Mouse (Mus musculus) forebrain, embryonic 11.5 days (tissue): ENCODE measurements around the gene Olfr1370. TPM values are rescaled to one million over a fixed set of nuclear protein-coding genes. Genes with fewer than 3 reads are reported as not detected.
"Not testable (repeated sequence)": the region's sequence is repeated elsewhere in the genome, so short reads cannot be mapped to it uniquely, and the experiment has no call there.

ENCODE experiments used
- ATAC-seq: fragments of 200-750 bp; cut with Nextera tagmentation; replicated peaks from 2 replicates; pipeline ENCODE4 v1.8.0; 2017; ENCODE audit warnings: moderate TSS enrichment; ENCODE audit not compliant: low FRiP score
- DNase-seq: peaks from one replicate; pipeline ENCODE4 v3.0.0-alpha.2; 2017; ENCODE audit warnings: low spot score
- H3K27ac ChIP-seq: fragments of 300-500 bp; sonication (generic); 2 replicates; pipeline ENCODE4 v1.5.1; 2014; ENCODE audit warnings: low read depth, low read length
- H3K27me3 ChIP-seq: fragments of 300-500 bp; sonication (generic); 2 replicates; pipeline ENCODE4 v1.6.1; 2014; ENCODE audit warnings: mild to moderate bottlenecking, low read length, mixed read lengths; ENCODE audit not compliant: control insufficient read depth, insufficient read depth
- H3K36me3 ChIP-seq: fragments of 300-500 bp; sonication (generic); 2 replicates; pipeline ENCODE4 v1.6.1; 2014; ENCODE audit warnings: mild to moderate bottlenecking, low read length, moderate library complexity, mixed read lengths; ENCODE audit not compliant: control insufficient read depth, insufficient read depth
- H3K4me1 ChIP-seq: fragments of 300-500 bp; sonication (generic); replicated peaks from 2 replicates; pipeline ENCODE4 v1.6.1; 2014; ENCODE audit warnings: low read length, mixed read lengths; ENCODE audit not compliant: control insufficient read depth, insufficient read depth
- H3K4me2 ChIP-seq: fragments of 300-500 bp; sonication (generic); 2 replicates; pipeline ENCODE4 v1.6.1; 2014; ENCODE audit warnings: low read depth, mild to moderate bottlenecking, low read length, moderate library complexity, mixed read lengths; ENCODE audit not compliant: severe bottlenecking
- H3K4me3 ChIP-seq: fragments of 300-500 bp; sonication (generic); 2 replicates; pipeline ENCODE4 v1.5.1; 2014; ENCODE audit warnings: low read depth, low read length
- H3K9ac ChIP-seq: fragments of 300-500 bp; sonication (generic); 2 replicates; pipeline ENCODE4 v1.6.1; 2014; ENCODE audit warnings: low read length
- H3K9me3 ChIP-seq: fragments of 300-500 bp; sonication (generic); 2 replicates; pipeline ENCODE4 v1.6.1; 2016; ENCODE audit warnings: low read length, mixed read lengths; ENCODE audit not compliant: control insufficient read depth
- WGBS: fragments of 180-500 bp; shearing (Covaris S2); extraction: QIAGEN DNeasy Blood & Tissue Kit; methylation state at CpG from one replicate; pipeline ENCODE4 v1.1.7; 2014; 5-methylcytosine and 5-hydroxymethylcytosine counted together
- polyA plus RNA-seq: library from polyadenylated mRNA; unstranded; fragments of >200 nt; fragmentation: Nextera tagmentation; extraction: Ambion mirVana; gene quantifications from 2 replicates; pipeline ENCODE4 v1.2.1, GENCODE M21; 2014

The Olfr1370 gene
- polyA plus RNA-seq: not detected in 2 replicates

DNA sequence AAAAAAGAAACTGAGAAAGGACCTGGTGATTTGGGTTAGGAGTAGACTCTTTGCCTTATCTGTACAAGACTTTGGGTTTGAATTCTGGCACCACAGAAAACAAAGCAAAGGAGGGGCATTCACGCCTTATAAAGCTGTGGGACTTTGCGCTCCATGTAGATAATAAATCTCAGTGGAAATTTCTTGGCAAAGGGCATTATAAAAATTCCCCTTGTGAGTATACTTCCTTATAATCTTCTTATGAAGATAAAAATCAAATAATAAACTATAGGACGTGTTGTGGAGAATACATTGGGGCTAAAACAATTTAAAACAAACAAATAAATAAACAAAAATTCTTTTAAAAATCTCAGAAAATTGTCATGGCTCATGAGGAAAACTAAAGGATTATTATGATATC, at the start of gene Olfr1370:
Gene Olfr1370, minus strand, starts transcription at position 101 of the 400 bp plus-strand sequence.
- Histone ChIP-seq H3K9ac (no peak within 1 kb of the TSS), H3K9me3 (no peaks in the 10 kb centered on the region), H3K36me3 (no peaks in the 10 kb centered on the region), H3K27ac (no peak within 1 kb of the TSS), H3K4me3 (no peak within 1 kb of the TSS), H3K27me3 (no peaks in the 10 kb centered on the region), H3K4me1 (no peaks in the 10 kb centered on the region), H3K4me2 (no peak within 1 kb of the TSS)
- ATAC-seq: no peak
- WGBS: 84% methylated on average over 3 of the region's 3 CpGs
- DNase-seq: no peak

DNA sequence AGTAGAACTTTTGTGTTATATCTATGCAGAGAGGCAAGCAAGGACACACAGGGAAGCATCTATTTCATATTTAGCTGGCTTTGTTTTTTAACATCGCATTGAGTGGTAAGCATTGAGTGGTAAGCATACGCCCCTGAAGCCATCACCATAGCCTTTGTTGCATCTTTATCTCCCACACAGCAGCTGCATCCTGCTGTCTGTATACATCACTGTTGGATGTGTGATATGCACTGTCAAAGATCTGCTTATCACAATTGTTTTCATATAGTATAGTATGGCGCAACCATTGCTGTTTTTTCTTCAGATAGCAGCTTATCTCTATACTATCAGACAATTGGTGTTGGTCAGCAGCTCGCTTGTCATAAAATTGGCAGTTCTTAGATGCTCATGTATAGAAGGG, 39.4 kb upstream of the Olfr1370 start:
- H3K9ac ChIP-seq: no peak overlapping the region
- 88% methylated on average over 4 of the region's 4 CpGs for WGBS

DNA sequence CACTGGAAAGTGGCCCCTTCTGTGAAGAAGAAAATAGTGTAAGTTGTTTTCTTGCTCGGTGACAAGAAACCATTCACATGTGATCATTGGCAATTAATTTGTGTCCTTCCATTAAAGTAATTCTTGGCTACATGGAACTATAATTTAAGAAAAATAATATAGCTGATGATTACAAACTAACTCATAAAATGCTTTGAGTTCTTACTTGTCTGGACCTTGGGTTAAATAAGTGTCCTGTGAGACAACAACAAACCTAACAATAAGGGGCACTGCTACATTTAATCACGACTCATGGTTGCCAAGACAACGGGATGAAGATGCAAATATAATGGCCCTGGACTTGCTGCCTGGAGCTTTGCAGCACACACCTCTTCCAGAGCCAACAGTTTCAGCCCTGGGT, 36.4 kb upstream of the Olfr1370 start, which contains the start of gene Olfr1369-ps1:
Gene Olfr1369-ps1, plus strand, starts transcription at position 301 of the 400 bp plus-strand sequence.
- not testable (repeated sequence) for H3K9me3 ChIP-seq, H3K4me1 ChIP-seq, H3K27me3 ChIP-seq, H3K27ac ChIP-seq, ATAC-seq, H3K4me2 ChIP-seq, H3K36me3 ChIP-seq, DNase-seq, H3K9ac ChIP-seq, H3K4me3 ChIP-seq
- 69% methylated on average over 3 of the region's 3 CpGs for WGBS

More for the DNA sequence above, 39.4 kb upstream of the Olfr1370 start:
- no peaks in the 10 kb centered on the region for H3K4me1 ChIP-seq
- no peak overlapping the region for H3K4me3 ChIP-seq
- no peaks in the 10 kb centered on the region for H3K36me3 ChIP-seq
- H3K9me3 ChIP-seq: no peaks in the 10 kb centered on the region
- ATAC-seq: no peak
- H3K27me3 ChIP-seq: no peaks in the 10 kb centered on the region
- DNase-seq: no peak
- H3K4me2 ChIP-seq: no peak overlapping the region
- no peak overlapping the region for H3K27ac ChIP-seq

DNA sequence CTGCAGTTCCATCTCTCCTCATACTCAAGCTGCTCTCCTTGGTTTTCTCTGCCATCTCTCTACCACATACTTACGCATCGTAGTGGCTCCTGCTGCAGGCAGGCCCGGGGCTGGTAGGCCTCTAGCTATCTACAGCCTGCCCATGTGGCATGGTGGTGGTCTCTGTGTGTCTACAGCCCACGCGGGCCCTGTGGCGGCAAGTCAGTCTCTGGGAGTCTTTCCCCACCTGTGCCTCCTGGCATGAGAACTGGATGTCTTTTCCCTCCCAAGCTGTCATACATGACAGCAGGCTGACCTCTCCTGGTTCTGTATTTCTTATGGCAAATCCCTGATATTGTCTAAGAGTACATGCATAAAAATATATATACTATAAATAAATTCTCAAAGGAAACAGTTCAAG, 35.7 kb upstream of the Olfr1370 start:
- Histone ChIP-seq H3K4me1 (no peaks in the 10 kb centered on the region), H3K9ac (no peak overlapping the region), H3K9me3 (no peaks in the 10 kb centered on the region), H3K4me3 (no peak overlapping the region), H3K36me3 (no peaks in the 10 kb centered on the region), H3K4me2 (no peak overlapping the region), H3K27ac (no peak overlapping the region), H3K27me3 (no peaks in the 10 kb centered on the region)
- DNase-seq (no peak), ATAC-seq (no peak)
- 93% methylated on average over 6 of the region's 6 CpGs for WGBS

DNA sequence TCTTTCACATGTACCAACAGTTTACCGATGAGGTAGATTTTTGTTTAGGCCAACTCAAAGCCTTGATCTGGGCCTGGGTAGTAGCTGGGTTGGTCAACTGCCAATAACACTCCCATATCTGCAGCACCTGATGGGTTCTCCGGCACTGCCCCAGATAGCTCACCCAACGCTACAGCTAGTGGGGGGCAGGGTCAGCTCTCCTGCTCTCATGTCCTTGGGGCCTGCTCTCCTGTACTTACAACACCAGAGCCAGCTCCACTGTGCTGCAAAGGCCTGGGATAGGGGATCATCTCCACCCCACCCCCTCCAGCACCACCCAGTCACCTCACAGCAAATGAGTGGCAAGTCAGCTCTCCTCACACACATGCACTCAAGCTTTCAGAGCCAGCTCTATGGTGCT, 35.0 kb upstream of the Olfr1370 start:
- no peaks in the 10 kb centered on the region for H3K9me3 ChIP-seq
- no peak for ATAC-seq
- WGBS: 91% methylated on average over 3 of the region's 3 CpGs

DNA sequence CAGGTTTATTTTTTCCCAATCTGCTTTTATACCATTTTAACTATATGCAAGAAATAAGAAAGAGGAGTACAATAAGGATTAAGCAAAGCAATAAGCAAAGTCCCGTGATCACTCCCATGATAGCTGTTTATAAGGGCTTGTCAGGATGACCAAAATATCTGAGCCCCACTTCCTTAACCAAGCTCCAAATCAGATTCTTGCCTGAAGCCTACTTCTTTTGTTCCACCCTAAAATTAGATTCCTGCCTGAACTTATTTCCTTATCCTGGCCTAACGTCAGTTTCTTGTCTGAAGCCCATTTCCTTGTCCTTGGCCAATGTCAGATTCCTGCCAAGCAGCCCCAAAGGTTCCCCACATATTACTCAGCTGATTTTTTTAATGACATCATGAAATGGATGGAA, 7.9 kb upstream of the Olfr1370 start:
- no peaks in the 10 kb centered on the region for H3K4me1 ChIP-seq

More for the DNA sequence above, 35.0 kb upstream of the Olfr1370 start:
- Histone ChIP-seq H3K4me1 (no peaks in the 10 kb centered on the region), H3K4me2 (no peak overlapping the region), H3K4me3 (no peak overlapping the region), H3K27ac (no peak overlapping the region), H3K36me3 (no peaks in the 10 kb centered on the region), H3K27me3 (no peaks in the 10 kb centered on the region), H3K9ac (no peak overlapping the region)
- no peak for DNase-seq

DNA sequence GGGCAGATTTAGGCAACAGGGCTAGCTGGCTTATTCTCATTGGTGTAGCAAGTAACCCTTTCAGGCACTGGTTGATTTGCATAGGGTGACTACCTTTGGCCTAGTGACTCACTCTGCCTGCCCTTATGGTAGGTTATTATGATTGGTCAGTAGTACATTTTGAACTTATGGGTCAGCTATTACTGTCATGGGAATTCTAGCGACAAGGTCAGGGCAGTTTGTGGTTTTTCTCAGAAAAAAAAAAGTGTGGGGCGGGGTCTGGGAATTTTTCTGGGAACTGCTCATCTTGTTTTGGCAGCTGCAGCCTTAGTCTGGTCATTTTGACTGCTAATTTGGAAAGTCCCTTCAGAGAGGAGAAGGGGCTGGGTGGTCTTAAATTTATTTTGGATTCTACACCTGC, 8.7 kb downstream of the Olfr1370 start:
- Histone ChIP-seq H3K36me3 (no peaks in the 10 kb centered on the region), H3K27me3 (no peaks in the 10 kb centered on the region), H3K4me2 (no peak overlapping the region), H3K9ac (no peak overlapping the region), H3K4me1 (no peaks in the 10 kb centered on the region), H3K4me3 (no peak overlapping the region), H3K27ac (no peak overlapping the region), H3K9me3 (no peaks in the 10 kb centered on the region)
- WGBS: 82% methylated on average over 2 of the region's 2 CpGs
- DNase-seq (no peak), ATAC-seq (no peak)

More for the DNA sequence above, 7.9 kb upstream of the Olfr1370 start:
- WGBS: 80% methylated on average over 2 of the region's 2 CpGs
- ATAC-seq (no peak), DNase-seq (no peak)
- Histone ChIP-seq H3K27me3 (no peaks in the 10 kb centered on the region), H3K4me3 (no peak overlapping the region), H3K27ac (no peak overlapping the region), H3K9ac (no peak overlapping the region), H3K9me3 (no peaks in the 10 kb centered on the region), H3K36me3 (no peaks in the 10 kb centered on the region), H3K4me2 (no peak overlapping the region)

DNA sequence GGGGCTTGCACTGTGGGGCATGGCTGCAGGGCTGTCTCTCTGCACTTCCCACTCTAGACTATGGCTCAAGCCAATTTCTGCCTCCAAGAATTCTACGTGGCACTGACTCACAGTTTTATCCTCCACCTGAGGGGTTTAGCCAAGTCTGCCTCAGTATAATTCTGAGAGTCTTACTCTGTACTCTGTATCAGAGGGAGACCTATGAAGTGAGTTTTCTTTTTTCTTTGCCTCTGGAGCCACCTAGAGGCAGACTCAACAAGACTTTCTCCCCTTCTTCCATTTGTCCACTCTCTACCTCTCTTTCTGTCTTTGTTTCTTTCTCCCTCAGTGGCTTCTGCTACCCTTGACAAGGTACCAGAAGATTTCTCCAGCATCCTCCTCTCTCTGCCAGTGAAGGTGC, 24.6 kb downstream of the Olfr1370 start:
- Histone ChIP-seq H3K4me3 (no peak overlapping the region), H3K27ac (no peak overlapping the region), H3K4me2 (no peak overlapping the region), H3K9ac (no peak overlapping the region), H3K9me3 (no peaks in the 10 kb centered on the region), H3K36me3 (no peaks in the 10 kb centered on the region), H3K27me3 (no peaks in the 10 kb centered on the region), H3K4me1 (no peaks in the 10 kb centered on the region)
- WGBS: 45% methylated on average over 1 of the region's 1 CpGs
- no peak for DNase-seq
- no peak for ATAC-seq

DNA sequence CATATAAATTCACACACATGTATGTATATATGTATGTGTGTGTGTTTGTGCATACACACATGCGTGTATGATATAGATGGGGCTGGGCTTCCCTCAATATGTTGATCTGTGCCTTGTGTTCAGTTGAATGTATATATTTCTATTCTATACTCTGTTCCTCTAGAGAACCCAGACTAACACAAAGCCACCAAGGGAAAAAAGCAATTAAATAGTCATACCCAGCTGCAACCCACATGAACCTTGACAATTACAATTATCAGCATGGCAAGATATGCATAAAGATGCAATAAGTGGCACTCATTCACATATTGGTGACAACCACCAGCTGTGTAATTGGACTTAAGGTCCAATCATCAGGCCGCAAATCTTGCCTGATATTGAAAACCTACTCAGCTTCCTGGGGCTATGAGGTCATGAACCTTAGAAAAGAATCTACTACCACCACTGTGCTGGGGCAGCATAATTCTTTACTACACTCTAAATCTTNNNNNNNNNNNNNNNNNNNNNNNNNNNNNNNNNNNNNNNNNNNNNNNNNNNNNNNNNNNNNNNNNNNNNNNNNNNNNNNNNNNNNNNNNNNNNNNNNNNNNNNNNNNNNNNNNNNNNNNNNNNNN, 34.1 kb downstream of the Olfr1370 start:
- H3K4me2 ChIP-seq: no peak overlapping the region
- no peak overlapping the region for H3K27ac ChIP-seq
- ATAC-seq: no peak
- H3K9ac ChIP-seq: no peak overlapping the region
- H3K4me1 ChIP-seq: no peaks in the 10 kb centered on the region
- DNase-seq: no peak
- H3K27me3 ChIP-seq: no peaks in the 10 kb centered on the region
- no peaks in the 10 kb centered on the region for H3K9me3 ChIP-seq
- no peaks in the 10 kb centered on the region for H3K36me3 ChIP-seq
- H3K4me3 ChIP-seq: no peak overlapping the region
- 85% methylated on average over 2 of the region's 2 CpGs for WGBS
